Mouse (Mus musculus) frontal cortex, adult (tissue): Measurements from ENCODE around the gene Nt5dc3.

Source experiments
- ATAC-seq: cut with Nextera tagmentation; 2 replicates; pipeline ENCODE4 v1.9.2; 2017; ENCODE audit warnings: mild to moderate bottlenecking, moderate library complexity, mixed read lengths; ENCODE audit not compliant: low TSS enrichment

Gene Nt5dc3

GRCm38 (mm10) chr10:86872121-86872520, 93.3 kb downstream of the Nt5dc3 start:
- peak; percentile 75 for ATAC-seq

GRCm38 (mm10) chr10:86872591-86872990, 93.8 kb downstream of the Nt5dc3 start:
- ATAC-seq = peak; percentile 74

GRCm38 (mm10) chr10:86878721-86879120, 99.9 kb downstream of the Nt5dc3 start:
- ATAC-seq = no peak

- peak; percentile 23; the same call in 1 of the 2 replicates for ATAC-seq
Measured at GRCm38 (mm10) chr10:86880071-86880806, 101.4 kb downstream of the Nt5dc3 start.

GRCm38 (mm10) chr10:86881448-86881847, 102.6 kb downstream of the Nt5dc3 start:
- ATAC-seq = no peak

- ATAC-seq = no peak
Measured at GRCm38 (mm10) chr10:86886434-86886833, 107.6 kb downstream of the Nt5dc3 start.
